Mouse (Mus musculus) liver, embryonic 18 days (tissue): ENCODE data around the gene Gja4. TPM values are rescaled to one million over a fixed set of nuclear protein-coding genes. Genes with fewer than 3 reads are reported as not detected.

Source experiments
- polyA plus RNA-seq: library from polyadenylated mRNA; depleted of rRNA; stranded (reverse); fragments of >200 nt; gene quantifications from 2 replicates; pipeline ENCODE4 v1.2.3, GENCODE M21; 2012; rRNA removed

Gja4 gene
- polyA plus RNA-seq = 3.7 TPM in 2 replicates

GRCm38 (mm10) chr4:127313861-127314260 lies at the start of gene Gja4:
Gja4 (minus strand) TSS chr4:127314039.

GRCm38 (mm10) chr4:127358018-127358417 lies 44.2 kb upstream of the Gja4 start, which contains the start of gene Gjb5:
Gjb5 (minus strand) TSS chr4:127358181.

GRCm38 (mm10) chr4:127353951-127354438 lies 40.2 kb upstream of the Gja4 start, which contains the start of gene Gjb4:
Gjb4 (minus strand) TSS chr4:127354081.

GRCm38 (mm10) chr4:127330181-127331100 lies 16.6 kb upstream of the Gja4 start, which contains the start of gene Gjb3:
Gjb3 (minus strand) TSS chr4:127330844.

Other genes with a start within 250 kb of the Gja4 start
- 5.7 and 6.3 TPM in 2 replicates for gene Zmym6, start 236.7 kb downstream of the Gja4 start, polyA plus RNA-seq
- 5.3 and 5.5 TPM in 2 replicates for gene Tmem35b, start 190.3 kb downstream of the Gja4 start, polyA plus RNA-seq
- gene Dlgap3, start 144.8 kb downstream of the Gja4 start, polyA plus RNA-seq = 0.12 and 0.20 TPM in 2 replicates
- gene Smim12, start 70.3 kb downstream of the Gja4 start, polyA plus RNA-seq = 16.9 and 17.0 TPM in 2 replicates
- gene Gjb3, start 16.8 kb upstream of the Gja4 start, polyA plus RNA-seq = 0.29 and 0.50 TPM in 2 replicates
- 0.03 TPM in 1 of 2 replicates, not detected in the other for gene Gjb4, start 40.0 kb upstream of the Gja4 start, polyA plus RNA-seq
- gene Gjb5, start 44.1 kb upstream of the Gja4 start, polyA plus RNA-seq = 0.08 and 0.11 TPM in 2 replicates